Mouse (Mus musculus) midbrain, embryonic 13.5 days (tissue): ENCODE measurements around the gene Gfod1. TPM values are rescaled to one million over a fixed set of nuclear protein-coding genes. Genes with fewer than 3 reads are reported as not detected.

ENCODE experiments used
- ATAC-seq: fragments of 200-750 bp; cut with Nextera tagmentation; 2 replicates; pipeline ENCODE4 v1.8.0; 2017; ENCODE audit warnings: mild to moderate bottlenecking, moderate TSS enrichment, moderate library complexity
- H3K27ac ChIP-seq: fragments of 300-500 bp; sonication (generic); 2 replicates; pipeline ENCODE4 v1.5.1; 2015; ENCODE audit warnings: inconsistent platforms, mild to moderate bottlenecking, moderate library complexity
- H3K27me3 ChIP-seq: fragments of 300-500 bp; sonication (generic); 2 replicates; pipeline ENCODE4 v1.6.1; 2015; ENCODE audit warnings: mild to moderate bottlenecking, inconsistent platforms
- H3K36me3 ChIP-seq: fragments of 300-500 bp; sonication (generic); 2 replicates; pipeline ENCODE4 v1.6.1; 2015; ENCODE audit warnings: mild to moderate bottlenecking, inconsistent platforms
- H3K4me1 ChIP-seq: fragments of 300-500 bp; sonication (generic); replicated peaks from 2 replicates; pipeline ENCODE4 v1.6.1; 2015; ENCODE audit warnings: inconsistent platforms
- H3K4me2 ChIP-seq: fragments of 300-500 bp; sonication (generic); replicated peaks from 2 replicates; pipeline ENCODE4 v1.6.1; 2015; ENCODE audit warnings: moderate library complexity, mild to moderate bottlenecking, inconsistent platforms
- H3K4me3 ChIP-seq: fragments of 300-500 bp; sonication (generic); replicated peaks from 2 replicates; pipeline ENCODE4 v1.5.1; 2015; ENCODE audit warnings: mild to moderate bottlenecking, inconsistent platforms
- H3K9ac ChIP-seq: fragments of 300-500 bp; sonication (generic); replicated peaks from 2 replicates; pipeline ENCODE4 v1.6.1; 2015; ENCODE audit warnings: mild to moderate bottlenecking, inconsistent platforms
- H3K9me3 ChIP-seq: fragments of 300-500 bp; sonication (generic); 2 replicates; pipeline ENCODE4 v1.6.1; 2016; ENCODE audit warnings: mild to moderate bottlenecking, inconsistent platforms
- WGBS: fragments of 180-500 bp; shearing (Covaris S2); methylation state at CpG from one replicate; pipeline ENCODE4 v1.1.7; 2015; 5-methylcytosine and 5-hydroxymethylcytosine counted together
- polyA plus RNA-seq: library from polyadenylated mRNA; unstranded; fragments of >200 nt; fragmentation: Nextera tagmentation; extraction: Ambion mirVana; gene quantifications from 2 replicates; pipeline ENCODE4 v1.2.1, GENCODE M21; 2015

The Gfod1 gene
- polyA plus RNA-seq, 1 experiment from 2014 or later: 1.7 TPM

DNA sequence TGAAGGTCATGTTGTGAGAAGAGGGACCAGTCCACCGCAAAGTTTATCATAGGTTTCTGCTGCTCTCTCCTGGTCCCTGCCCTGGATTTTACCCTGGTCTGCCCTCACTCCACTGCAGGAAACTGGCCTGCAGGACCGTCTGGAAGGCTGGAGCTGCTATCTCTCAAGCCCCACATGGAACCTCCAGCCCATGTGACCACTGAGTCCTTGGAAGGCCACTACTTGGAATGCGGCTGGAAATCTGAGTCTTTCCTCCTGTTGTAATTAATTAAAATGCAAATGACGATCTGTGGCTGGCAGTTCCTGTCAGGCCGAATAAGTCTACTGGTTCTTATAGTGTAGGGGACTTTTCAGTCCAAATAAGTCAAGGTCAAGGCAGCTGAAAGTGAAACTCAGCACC, 50.4 kb downstream of the Gfod1 start:
- H3K9me3 ChIP-seq: no peaks in the 10 kb centered on the region
- H3K36me3 ChIP-seq: no peaks in the 10 kb centered on the region
- 51% methylated on average over 5 of the region's 5 CpGs for WGBS
- peaks cover 11% of the 10 kb centered on the region for H3K4me1 ChIP-seq
- no peaks in the 10 kb centered on the region for H3K27me3 ChIP-seq
- H3K9ac ChIP-seq: no peak overlapping the region
- no peak overlapping the region for H3K4me3 ChIP-seq
- no peak overlapping the region for H3K4me2 ChIP-seq
- H3K27ac ChIP-seq: no peak overlapping the region
- ATAC-seq: no peak

DNA sequence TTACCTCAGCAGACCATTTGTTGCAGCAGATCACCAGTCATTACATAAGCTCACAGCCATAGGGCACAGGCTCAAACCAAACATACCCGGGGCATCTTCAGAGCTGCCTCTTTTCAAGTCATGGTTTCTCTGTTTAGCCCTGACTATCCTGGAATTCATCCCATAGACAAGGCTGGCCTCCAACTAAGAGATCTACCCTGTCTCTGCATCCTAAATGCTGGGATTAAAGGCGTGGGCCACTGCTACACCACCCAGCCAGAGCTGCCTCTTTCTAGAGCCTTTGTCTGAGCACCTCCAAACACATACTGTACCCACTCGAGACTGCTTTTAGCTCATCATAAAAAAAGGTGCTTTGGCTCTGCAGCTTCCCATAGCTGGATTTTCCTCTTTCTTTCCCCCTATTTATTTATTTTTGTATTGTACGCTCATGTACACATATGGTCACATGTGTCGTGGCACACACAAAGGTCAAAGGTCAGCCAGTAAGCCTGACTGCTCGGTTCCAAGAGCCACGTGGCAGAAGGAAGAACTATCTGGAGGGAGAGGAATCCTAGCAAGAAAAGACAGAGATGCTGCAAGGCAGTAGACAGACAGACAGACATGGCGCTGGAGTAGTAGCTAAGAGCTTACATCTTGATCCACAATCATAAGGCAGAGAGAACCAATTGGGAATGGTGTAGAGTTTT, 51.7 kb downstream of the Gfod1 start:
- Histone ChIP-seq H3K4me3 (no peak overlapping the region), H3K27ac (no peak overlapping the region), H3K36me3 (no peaks in the 10 kb centered on the region), H3K27me3 (no peaks in the 10 kb centered on the region), H3K9ac (no peak overlapping the region), H3K4me2 (no peak overlapping the region), H3K4me1 (peaks cover 11% of the 10 kb centered on the region), H3K9me3 (no peaks in the 10 kb centered on the region)
- 87% methylated on average over 8 of the region's 8 CpGs for WGBS
- ATAC-seq: no peak

DNA sequence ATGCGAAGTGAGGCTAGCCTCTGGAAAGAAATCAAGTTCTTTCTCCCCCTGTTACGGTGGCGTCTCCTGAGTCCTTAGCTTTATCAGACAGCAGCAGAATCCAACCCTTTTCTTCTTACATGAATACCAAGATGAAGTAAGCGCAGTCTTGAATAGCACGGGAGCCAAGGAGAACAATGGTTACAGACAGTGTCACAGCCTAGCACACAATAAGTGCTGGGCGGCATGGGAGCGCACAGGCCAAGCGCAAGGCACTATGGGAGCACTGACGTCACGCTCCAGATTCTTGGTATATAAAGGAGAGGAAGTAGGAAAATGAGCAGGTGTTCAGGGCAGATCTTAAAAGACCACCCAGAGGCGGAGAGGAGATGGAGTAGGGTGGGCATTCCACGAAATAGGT, 52.6 kb downstream of the Gfod1 start:
- H3K4me2 ChIP-seq: no peak overlapping the region
- H3K27ac ChIP-seq: no peak overlapping the region; the same call in 1 of the 2 replicates
- H3K9me3 ChIP-seq: no peaks in the 10 kb centered on the region
- 61% methylated on average over 12 of the region's 12 CpGs for WGBS
- H3K4me1 ChIP-seq: peaks cover 11% of the 10 kb centered on the region
- H3K9ac ChIP-seq: no peak overlapping the region
- H3K27me3 ChIP-seq: no peaks in the 10 kb centered on the region
- H3K36me3 ChIP-seq: no peaks in the 10 kb centered on the region
- no peak overlapping the region for H3K4me3 ChIP-seq
- ATAC-seq: 0 out of 2 replicates have a peak, but pooled peaks have one; percentile 56

DNA sequence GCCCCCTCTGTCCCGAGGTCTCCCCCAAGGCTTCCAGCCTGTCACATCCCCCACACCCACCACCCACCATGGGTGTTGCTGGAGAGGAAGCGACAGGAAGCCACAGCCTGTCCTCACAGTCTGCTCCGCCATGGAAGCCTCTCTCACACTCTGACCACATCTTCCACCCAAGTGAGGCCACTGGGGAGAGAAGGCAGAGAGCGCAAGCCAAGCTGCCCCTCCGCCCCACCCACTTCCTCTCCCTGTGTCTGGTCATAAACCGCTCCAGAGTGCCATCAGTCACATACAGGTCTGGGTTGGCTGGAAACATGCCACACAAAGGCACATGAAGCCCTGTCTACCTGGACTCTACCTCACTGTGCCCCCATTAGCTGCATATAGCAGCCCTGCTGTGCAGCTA, 53.3 kb downstream of the Gfod1 start:
- no peak for ATAC-seq
- Histone ChIP-seq H3K4me2 (no peak overlapping the region), H3K4me3 (no peak overlapping the region), H3K9ac (no peak overlapping the region), H3K27ac (no peak overlapping the region), H3K36me3 (no peaks in the 10 kb centered on the region), H3K9me3 (no peaks in the 10 kb centered on the region), H3K27me3 (no peaks in the 10 kb centered on the region), H3K4me1 (peaks cover 11% of the 10 kb centered on the region)
- 92% methylated on average over 6 of the region's 6 CpGs for WGBS

DNA sequence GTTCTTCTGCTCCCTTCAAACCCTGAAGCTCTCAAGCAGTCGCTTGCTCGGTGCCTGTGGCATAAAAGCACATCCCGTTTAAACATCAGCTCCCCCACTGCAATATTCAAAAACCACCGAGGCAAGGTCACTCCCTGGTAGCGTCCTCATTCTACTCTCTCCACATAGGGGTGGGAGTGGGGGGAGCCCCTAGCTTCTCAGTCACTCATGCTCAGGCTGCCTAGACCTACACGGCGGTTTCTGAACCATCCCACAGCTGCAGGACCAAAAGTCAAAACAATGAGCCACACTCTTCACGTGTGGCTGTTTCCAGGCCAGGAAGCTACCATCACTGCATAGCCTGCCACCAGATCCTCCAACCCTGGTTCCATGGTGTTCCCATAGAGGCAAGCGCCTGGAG, 53.9 kb downstream of the Gfod1 start:
- H3K4me3 ChIP-seq: no peak overlapping the region
- H3K27ac ChIP-seq: no peak overlapping the region
- no peaks in the 10 kb centered on the region for H3K36me3 ChIP-seq
- H3K9me3 ChIP-seq: no peaks in the 10 kb centered on the region
- no peaks in the 10 kb centered on the region for H3K27me3 ChIP-seq
- no peak overlapping the region for H3K9ac ChIP-seq
- peaks cover 11% of the 10 kb centered on the region for H3K4me1 ChIP-seq
- H3K4me2 ChIP-seq: no peak overlapping the region
- WGBS: 90% methylated on average over 9 of the region's 9 CpGs
- ATAC-seq: no peak

DNA sequence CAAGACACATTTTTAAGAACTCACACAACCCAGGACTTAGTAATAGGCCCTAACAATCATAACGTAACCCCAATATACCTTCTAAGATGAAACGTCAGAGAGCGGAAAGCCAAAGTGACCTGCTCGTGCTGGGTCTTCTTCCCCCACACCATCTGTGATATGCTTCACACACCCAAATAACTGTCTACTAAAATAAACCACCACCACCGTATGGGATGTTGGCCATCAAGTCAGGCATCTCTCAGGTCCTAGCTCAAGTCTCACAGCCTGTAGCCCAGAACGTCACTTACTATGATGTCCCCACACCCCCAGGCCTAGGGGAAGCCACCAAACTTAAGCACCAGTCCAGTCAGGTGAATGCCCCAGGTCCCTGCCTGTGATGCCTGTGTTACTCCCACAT, 55.6 kb downstream of the Gfod1 start:
- 97% methylated on average over 6 of the region's 6 CpGs for WGBS
- ATAC-seq: no peak
- H3K4me3 ChIP-seq: no peak overlapping the region
- H3K36me3 ChIP-seq: no peaks in the 10 kb centered on the region
- no peaks in the 10 kb centered on the region for H3K27me3 ChIP-seq
- no peak overlapping the region for H3K27ac ChIP-seq
- peaks cover 11% of the 10 kb centered on the region for H3K4me1 ChIP-seq
- no peak overlapping the region for H3K4me2 ChIP-seq
- no peaks in the 10 kb centered on the region for H3K9me3 ChIP-seq
- H3K9ac ChIP-seq: no peak overlapping the region

DNA sequence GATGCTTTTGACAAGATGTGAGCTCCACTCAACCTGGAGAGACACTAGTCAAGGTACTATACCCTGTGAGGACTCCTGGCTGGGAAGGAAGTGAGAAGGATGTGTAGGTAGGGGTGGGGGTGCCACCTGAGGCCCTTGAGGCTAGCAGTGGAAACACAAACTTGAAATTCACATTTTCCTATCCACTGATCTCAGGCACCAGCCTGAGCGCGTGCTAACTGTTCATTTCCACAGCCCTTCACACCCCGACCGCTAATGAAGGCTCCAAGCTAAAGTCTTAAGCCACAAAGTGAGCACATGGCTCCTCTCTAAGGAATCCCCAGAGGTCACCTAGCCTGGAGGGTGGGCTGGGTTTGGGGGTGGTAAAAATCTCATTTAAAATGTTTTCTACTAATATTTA, 57.1 kb downstream of the Gfod1 start:
- no peaks in the 10 kb centered on the region for H3K27me3 ChIP-seq
- no peak overlapping the region for H3K9ac ChIP-seq
- no peak overlapping the region for H3K4me3 ChIP-seq
- whole genome bisulfite sequencing: 95% methylated on average over 4 of the region's 4 CpGs
- H3K36me3 ChIP-seq: no peaks in the 10 kb centered on the region
- H3K4me2 ChIP-seq: no peak overlapping the region
- ATAC-seq: no peak
- peaks cover 17% of the 10 kb centered on the region for H3K4me1 ChIP-seq
- H3K27ac ChIP-seq: no peak overlapping the region
- no peaks in the 10 kb centered on the region for H3K9me3 ChIP-seq

DNA sequence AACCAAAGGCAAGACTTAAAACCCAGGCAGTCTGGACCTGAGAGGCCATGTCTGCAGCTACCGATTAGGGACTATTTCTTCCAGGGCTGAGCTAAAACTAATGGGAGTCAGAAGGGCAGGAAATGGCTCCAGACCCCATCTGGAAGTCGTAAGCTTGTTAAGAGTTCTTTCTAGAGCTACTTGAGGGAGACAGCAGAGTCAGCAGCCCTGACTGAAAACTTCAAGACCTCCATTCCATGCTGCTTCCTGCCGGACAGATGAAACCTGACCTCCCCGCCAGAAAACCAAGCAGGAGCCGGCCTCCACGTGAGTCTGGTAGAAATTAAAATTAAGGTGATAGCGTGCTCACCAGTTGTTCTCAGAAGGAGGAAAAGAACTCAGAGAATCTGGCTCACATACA, 60.2 kb downstream of the Gfod1 start:
- WGBS: 80% methylated on average over 7 of the region's 7 CpGs

DNA sequence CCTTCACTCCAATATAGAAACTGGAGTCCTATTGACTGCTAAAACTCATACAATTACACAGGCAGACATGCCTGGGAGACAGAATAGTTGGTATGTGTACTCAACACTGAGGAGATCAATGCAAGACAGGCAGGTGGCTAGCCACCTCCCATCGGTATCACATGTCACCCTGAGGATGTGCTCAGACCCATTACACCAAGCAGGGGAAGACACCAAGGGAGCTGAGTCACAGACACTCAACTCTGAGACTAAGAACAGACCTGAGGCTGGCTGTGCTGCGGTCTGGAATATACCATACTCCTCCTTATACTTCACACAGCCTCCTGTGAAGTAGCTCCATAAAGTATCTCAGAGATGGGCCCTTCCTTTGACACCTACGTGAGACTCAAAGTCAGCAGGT, 60.7 kb downstream of the Gfod1 start:
- Histone ChIP-seq H3K9ac (no peak overlapping the region), H3K4me1 (peaks cover 20% of the 10 kb centered on the region)

More for the DNA sequence above, 60.2 kb downstream of the Gfod1 start:
- H3K9ac ChIP-seq: no peak overlapping the region
- H3K4me3 ChIP-seq: no peak overlapping the region
- H3K4me2 ChIP-seq: no peak overlapping the region
- no peaks in the 10 kb centered on the region for H3K36me3 ChIP-seq
- ATAC-seq: no peak
- no peaks in the 10 kb centered on the region for H3K27me3 ChIP-seq
- H3K9me3 ChIP-seq: no peaks in the 10 kb centered on the region
- peaks cover 20% of the 10 kb centered on the region for H3K4me1 ChIP-seq
- no peak overlapping the region for H3K27ac ChIP-seq

DNA sequence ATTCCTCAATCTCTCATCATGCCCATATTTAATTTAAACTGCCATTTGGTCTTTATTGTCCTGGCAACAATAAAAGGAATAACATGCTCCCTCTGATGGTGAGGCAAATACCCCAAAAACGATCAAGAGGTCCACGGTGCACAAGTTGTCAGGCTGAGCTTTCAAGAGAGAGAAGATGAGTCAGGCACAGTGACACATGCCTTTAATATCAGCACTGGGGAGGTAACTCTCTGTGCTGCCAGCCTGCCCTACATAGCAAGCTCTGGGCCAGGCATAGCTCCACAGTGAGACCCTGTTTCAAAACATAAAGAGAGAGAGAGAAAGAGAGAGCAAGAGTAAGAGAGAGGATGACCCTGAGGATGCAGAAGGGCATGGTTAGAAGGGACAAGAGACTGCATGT, 62.2 kb downstream of the Gfod1 start:
- H3K4me3 ChIP-seq: no peak overlapping the region
- H3K4me2 ChIP-seq: no peak overlapping the region
- ATAC-seq: no peak
- no peak overlapping the region for H3K27ac ChIP-seq
- H3K9me3 ChIP-seq: no peaks in the 10 kb centered on the region
- H3K9ac ChIP-seq: no peak overlapping the region
- H3K4me1 ChIP-seq: peaks cover 24% of the 10 kb centered on the region
- no peaks in the 10 kb centered on the region for H3K27me3 ChIP-seq
- WGBS: 85% methylated on average over 2 of the region's 2 CpGs
- no peaks in the 10 kb centered on the region for H3K36me3 ChIP-seq

More for the DNA sequence above, 60.7 kb downstream of the Gfod1 start:
- Histone ChIP-seq H3K9me3 (no peaks in the 10 kb centered on the region), H3K27ac (no peak overlapping the region), H3K4me2 (no peak overlapping the region), H3K27me3 (no peaks in the 10 kb centered on the region), H3K36me3 (no peaks in the 10 kb centered on the region), H3K4me3 (no peak overlapping the region)
- WGBS: 98% methylated on average over 3 of the region's 3 CpGs
- ATAC-seq: no peak

DNA sequence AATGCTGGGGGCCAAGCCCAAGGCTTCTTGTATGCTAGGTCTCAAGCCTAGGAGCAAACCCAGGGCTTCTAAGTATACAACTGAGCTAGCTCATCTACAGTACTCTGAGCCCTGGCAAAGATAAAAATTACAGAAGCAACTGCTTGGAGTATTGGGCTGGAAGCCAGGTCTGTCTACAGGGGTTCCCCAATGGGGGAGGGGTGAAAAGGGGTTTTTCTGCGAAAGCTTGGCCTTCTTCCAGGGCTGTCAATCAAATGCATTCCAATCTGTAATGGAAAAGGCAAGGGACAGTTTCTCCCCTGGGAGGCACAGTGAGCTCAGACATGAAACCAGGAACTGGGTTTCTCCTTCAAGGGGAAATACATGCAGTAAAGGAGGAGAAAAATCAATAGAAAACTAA, 62.9 kb downstream of the Gfod1 start:
- Histone ChIP-seq H3K36me3 (no peaks in the 10 kb centered on the region), H3K4me1 (peaks cover 25% of the 10 kb centered on the region), H3K9me3 (no peaks in the 10 kb centered on the region), H3K9ac (no peak overlapping the region), H3K27me3 (no peaks in the 10 kb centered on the region), H3K4me2 (no peak overlapping the region), H3K27ac (peak overlapping the region; percentile 10), H3K4me3 (no peak overlapping the region)
- peak; percentile 55; the same call in 1 of the 2 replicates for ATAC-seq
- 13% methylated on average over 1 of the region's 1 CpGs for WGBS

DNA sequence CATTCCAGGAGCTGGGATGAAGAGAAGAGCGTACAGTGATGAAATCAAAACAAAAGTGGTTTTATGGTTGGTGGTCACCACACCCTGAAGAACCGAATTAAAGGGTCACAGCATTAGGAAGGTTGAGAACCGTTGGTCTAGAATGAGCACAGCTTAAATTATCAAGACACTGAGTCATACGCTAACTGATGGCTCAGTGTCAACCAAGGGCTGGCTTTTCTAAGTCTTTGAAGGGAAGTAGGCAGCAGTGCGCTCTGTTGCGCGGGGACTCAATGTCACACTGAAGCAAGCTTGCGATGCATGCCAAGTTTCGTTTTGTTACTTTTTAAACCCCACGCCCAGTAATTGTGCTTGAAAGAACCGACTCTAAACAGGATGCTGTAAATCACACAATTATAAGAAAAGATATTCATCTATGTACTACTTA, 64.2 kb downstream of the Gfod1 start:
- H3K4me1 ChIP-seq: peaks cover 37% of the 10 kb centered on the region
- H3K4me3 ChIP-seq: no peak overlapping the region
- H3K9ac ChIP-seq: no peak overlapping the region
- no peaks in the 10 kb centered on the region for H3K36me3 ChIP-seq
- no peaks in the 10 kb centered on the region for H3K9me3 ChIP-seq
- ATAC-seq: no peak
- 93% methylated on average over 11 of the region's 11 CpGs for WGBS
- H3K27me3 ChIP-seq: no peaks in the 10 kb centered on the region
- H3K4me2 ChIP-seq: no peak overlapping the region
- no peak overlapping the region for H3K27ac ChIP-seq

DNA sequence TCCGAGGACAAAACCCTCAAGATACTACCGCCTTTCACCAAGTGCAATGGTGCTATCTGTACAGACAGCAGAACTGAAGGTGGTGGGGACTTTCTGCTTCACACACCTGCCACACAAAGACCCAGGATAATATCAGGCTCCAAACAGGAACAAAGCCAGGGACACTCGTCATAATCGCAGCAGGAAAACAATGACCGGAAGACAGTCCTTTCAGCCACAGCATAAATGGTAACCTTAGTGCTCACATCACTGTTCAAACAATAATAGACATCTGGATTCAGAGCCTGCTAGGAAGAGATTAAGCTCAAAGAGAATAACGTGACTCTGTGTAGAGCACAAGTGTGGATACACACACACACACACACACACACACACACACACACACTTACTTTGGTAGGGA, 67.3 kb downstream of the Gfod1 start:
- Histone ChIP-seq H3K4me3 (no peak overlapping the region), H3K9me3 (no peaks in the 10 kb centered on the region), H3K36me3 (no peaks in the 10 kb centered on the region), H3K27ac (peak overlapping the region; percentile 40; the same call in 1 of the 2 replicates), H3K4me2 (no peak overlapping the region), H3K4me1 (peaks cover 49% of the 10 kb centered on the region), H3K9ac (no peak overlapping the region), H3K27me3 (no peaks in the 10 kb centered on the region)
- ATAC-seq: no peak
- 63% methylated on average over 6 of the region's 6 CpGs for WGBS
